Mouse (Mus musculus) megakaryocyte, embryonic 14.5 days (primary cell): Measurements from ENCODE around the gene Camkk1.

Experiments used
- FLI1 ChIP-seq: IDR thresholded peaks from 2 replicates; pipeline ENCODE4 v1.6.1; 2012; ENCODE audit warnings: low read length, inconsistent platforms, mixed read lengths
- GATA1 ChIP-seq: IDR thresholded peaks from 3 replicates; pipeline ENCODE4 v1.6.1; 2012; ENCODE audit warnings: mixed read lengths, low read length, inconsistent platforms, borderline replicate concordance

DNA sequence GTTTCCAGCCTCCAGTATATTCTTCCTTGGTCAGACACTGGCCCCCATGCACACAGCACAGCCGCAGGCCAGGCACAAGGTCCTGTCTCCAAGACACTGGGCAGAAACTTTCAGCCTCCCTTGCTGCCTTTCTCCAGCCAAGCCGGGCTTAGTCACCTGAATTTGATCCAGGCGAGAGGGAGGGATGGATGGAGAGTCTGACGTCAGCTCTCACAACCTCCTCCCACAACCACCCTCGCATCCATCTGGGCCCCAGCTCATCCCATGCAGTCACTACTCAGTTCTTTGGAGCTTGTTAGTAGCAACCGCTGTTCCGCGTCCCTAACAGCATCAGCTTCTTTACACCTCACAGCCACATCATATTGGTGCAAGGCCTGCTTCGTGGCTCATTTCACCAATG, 4.3 kb downstream of the Camkk1 start:
- TF ChIP-seq GATA1 (no peak), FLI1 (no peak)
